Mouse (Mus musculus) embryonic facial prominence, embryonic 11.5 days (tissue): ENCODE data around the gene Kcnk1. TPM values are rescaled to one million over a fixed set of nuclear protein-coding genes. Genes with fewer than 3 reads are reported as not detected.

Experiments used
- ATAC-seq: fragments of 200-750 bp; cut with Nextera tagmentation; replicated peaks from 2 replicates; pipeline ENCODE4 v1.8.0; 2017; ENCODE audit warnings: low read depth; ENCODE audit not compliant: insufficient number of reproducible peaks, low FRiP score, low TSS enrichment
- DNase-seq: peaks from one replicate; pipeline ENCODE4 v3.0.0-alpha.2; 2015; ENCODE audit warnings: low spot score
- H3K27ac ChIP-seq: fragments of 300-500 bp; sonication (generic); replicated peaks from 2 replicates; pipeline ENCODE4 v1.5.1; 2014; ENCODE audit warnings: mild to moderate bottlenecking, low read depth, low read length, control low read depth
- H3K27me3 ChIP-seq: fragments of 300-500 bp; sonication (generic); 2 replicates; pipeline ENCODE4 v1.6.1; 2014; ENCODE audit warnings: mild to moderate bottlenecking, low read length, moderate library complexity, mixed read lengths; ENCODE audit not compliant: control insufficient read depth, insufficient read depth
- H3K36me3 ChIP-seq: fragments of 300-500 bp; sonication (generic); replicated peaks from 2 replicates; pipeline ENCODE4 v1.6.1; 2014; ENCODE audit warnings: low read depth, mild to moderate bottlenecking, low read length, moderate library complexity, mixed read lengths; ENCODE audit not compliant: control insufficient read depth, insufficient read depth
- H3K4me1 ChIP-seq: fragments of 300-500 bp; sonication (generic); 2 replicates; pipeline ENCODE4 v1.6.1; 2014; ENCODE audit warnings: low read length, mixed read lengths; ENCODE audit not compliant: control insufficient read depth, insufficient read depth
- H3K4me2 ChIP-seq: fragments of 300-500 bp; sonication (generic); 2 replicates; pipeline ENCODE4 v1.6.1; 2014; ENCODE audit warnings: low read depth, mild to moderate bottlenecking, control low read depth, low read length, moderate library complexity
- H3K4me3 ChIP-seq: fragments of 300-500 bp; sonication (generic); 2 replicates; pipeline ENCODE4 v1.5.1; 2014; ENCODE audit warnings: low read depth, low read length, control low read depth
- H3K9ac ChIP-seq: fragments of 300-500 bp; sonication (generic); replicated peaks from 2 replicates; pipeline ENCODE4 v1.6.1; 2014; ENCODE audit warnings: mild to moderate bottlenecking, control low read depth, low read length
- H3K9me3 ChIP-seq: fragments of 300-500 bp; sonication (generic); replicated peaks from 2 replicates; pipeline ENCODE4 v1.6.1; 2016; ENCODE audit warnings: mild to moderate bottlenecking, low read length, inconsistent platforms, mixed read lengths; ENCODE audit not compliant: control insufficient read depth
- WGBS: fragments of 180-500 bp; shearing (Covaris S2); extraction: QIAGEN DNeasy Blood & Tissue Kit; methylation state at CpG from one replicate; pipeline ENCODE4 v1.1.7; 2014; 5-methylcytosine and 5-hydroxymethylcytosine counted together
- polyA plus RNA-seq: library from polyadenylated mRNA; unstranded; fragments of >200 nt; fragmentation: Nextera tagmentation; extraction: Ambion mirVana; gene quantifications from 2 replicates; pipeline ENCODE4 v1.2.1, GENCODE M21; 2014

The Kcnk1 gene
- polyA plus RNA-seq, 1 experiment from 2014 or later: 18.7 TPM

DNA sequence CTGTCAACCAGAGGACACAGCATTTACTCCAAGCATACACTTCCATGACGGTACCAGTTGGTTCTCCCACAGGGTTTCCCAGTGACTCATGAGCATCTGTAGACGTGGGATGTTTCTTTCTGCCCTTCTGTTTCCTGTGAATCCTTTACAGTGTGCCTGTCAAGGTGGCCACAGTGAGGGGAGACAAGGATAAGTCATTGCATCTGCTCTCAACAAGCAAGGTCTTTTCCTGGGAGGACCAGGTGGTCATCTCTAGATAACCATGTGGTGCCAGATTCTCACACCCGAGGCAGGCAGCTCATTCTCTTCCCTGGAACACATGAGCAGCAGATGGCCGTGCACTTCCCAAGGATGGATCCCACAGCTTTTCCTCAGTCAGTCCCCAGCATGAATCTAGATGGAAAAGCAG is 35.6 kb upstream of the Kcnk1 start:
- no peaks in the 10 kb centered on the region for H3K27me3 ChIP-seq
- no peaks in the 10 kb centered on the region for H3K9me3 ChIP-seq
- 56% methylated on average over 4 of the region's 4 CpGs for WGBS
- DNase-seq (no peak), ATAC-seq (no peak)
- H3K9ac ChIP-seq: no peak overlapping the region
- H3K4me3 ChIP-seq: no peak overlapping the region
- no peaks in the 10 kb centered on the region for H3K4me1 ChIP-seq
- H3K27ac ChIP-seq: no peak overlapping the region
- H3K4me2 ChIP-seq: no peak overlapping the region
- no peaks in the 10 kb centered on the region for H3K36me3 ChIP-seq

DNA sequence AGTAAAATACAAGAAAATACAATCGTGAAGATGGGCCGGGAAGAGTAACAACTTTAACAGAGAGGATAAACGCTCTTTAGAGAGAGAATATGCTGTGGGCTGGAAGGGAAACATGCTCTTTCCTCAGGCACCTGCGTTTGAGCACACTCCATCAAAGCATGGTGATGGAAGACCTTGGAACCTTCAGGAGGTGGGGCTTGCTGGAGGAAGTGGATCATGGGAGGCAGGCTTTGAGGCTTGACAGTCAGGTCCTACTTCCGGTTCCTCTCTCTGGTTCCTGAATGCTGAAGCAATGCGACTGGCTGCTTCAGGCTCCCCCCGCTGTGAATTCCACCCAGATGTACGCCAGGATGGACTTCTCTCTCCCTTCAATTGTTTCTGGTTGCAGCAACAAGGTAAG is 34.9 kb upstream of the Kcnk1 start:
- Histone ChIP-seq H3K4me2 (no peak overlapping the region), H3K36me3 (no peaks in the 10 kb centered on the region), H3K4me3 (no peak overlapping the region), H3K9ac (no peak overlapping the region), H3K4me1 (no peaks in the 10 kb centered on the region), H3K27ac (no peak overlapping the region), H3K9me3 (no peaks in the 10 kb centered on the region), H3K27me3 (no peaks in the 10 kb centered on the region)
- DNase-seq (no peak), ATAC-seq (no peak)
- WGBS: 83% methylated on average over 8 of the region's 8 CpGs

DNA sequence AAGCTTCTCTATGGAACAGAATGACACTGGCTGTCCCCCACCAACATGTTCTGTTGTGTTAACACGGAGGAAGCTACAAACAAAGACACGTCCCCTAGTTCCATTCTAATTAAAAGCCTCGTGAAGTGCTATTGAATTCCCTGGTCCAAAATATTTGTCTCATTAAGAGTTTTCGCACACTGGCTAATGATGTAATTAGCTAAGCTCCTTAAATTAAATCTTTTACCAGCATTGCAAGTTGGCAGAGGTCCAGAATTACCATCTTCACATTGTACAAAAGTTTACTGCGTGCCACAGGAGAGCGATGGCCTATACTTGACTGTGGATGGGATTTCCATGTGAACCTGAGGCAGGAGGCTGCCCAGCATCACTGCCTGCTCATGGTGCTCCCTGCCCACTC is 33.2 kb upstream of the Kcnk1 start:
- no peak overlapping the region for H3K4me3 ChIP-seq
- no peaks in the 10 kb centered on the region for H3K27me3 ChIP-seq
- H3K9me3 ChIP-seq: no peaks in the 10 kb centered on the region
- no peak overlapping the region for H3K4me2 ChIP-seq
- whole genome bisulfite sequencing: 80% methylated on average over 6 of the region's 6 CpGs
- H3K9ac ChIP-seq: no peak overlapping the region
- H3K4me1 ChIP-seq: no peaks in the 10 kb centered on the region
- H3K27ac ChIP-seq: no peak overlapping the region
- ATAC-seq (no peak), DNase-seq (no peak)
- H3K36me3 ChIP-seq: no peaks in the 10 kb centered on the region

DNA sequence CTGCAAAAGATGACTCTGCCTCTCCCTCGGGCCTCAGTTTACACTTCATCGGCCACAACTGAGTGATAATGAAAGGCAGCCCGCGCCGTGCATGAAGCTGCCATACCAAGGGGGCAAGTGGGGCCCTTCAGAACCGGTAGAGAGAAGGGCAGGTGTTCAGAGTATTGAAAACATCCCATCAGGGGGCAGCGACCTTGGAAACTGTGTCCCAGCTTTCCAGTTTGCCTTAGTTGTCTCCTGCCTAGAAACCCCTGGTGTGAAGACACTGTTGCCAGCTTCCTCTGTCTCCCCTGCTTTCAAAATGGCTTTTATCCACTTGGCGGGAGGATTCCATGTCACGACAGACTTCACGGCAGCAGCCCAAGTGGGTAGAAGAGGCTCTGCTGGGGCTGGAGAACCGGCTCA is 31.2 kb upstream of the Kcnk1 start:
- 6% methylated on average over 11 of the region's 11 CpGs for WGBS
- Histone ChIP-seq H3K27ac (no peak overlapping the region), H3K4me3 (no peak overlapping the region), H3K9ac (no peak overlapping the region), H3K4me2 (no peak overlapping the region), H3K27me3 (no peaks in the 10 kb centered on the region), H3K36me3 (no peaks in the 10 kb centered on the region), H3K9me3 (no peaks in the 10 kb centered on the region), H3K4me1 (no peaks in the 10 kb centered on the region)
- DNase-seq: no peak
- no peak for ATAC-seq

DNA sequence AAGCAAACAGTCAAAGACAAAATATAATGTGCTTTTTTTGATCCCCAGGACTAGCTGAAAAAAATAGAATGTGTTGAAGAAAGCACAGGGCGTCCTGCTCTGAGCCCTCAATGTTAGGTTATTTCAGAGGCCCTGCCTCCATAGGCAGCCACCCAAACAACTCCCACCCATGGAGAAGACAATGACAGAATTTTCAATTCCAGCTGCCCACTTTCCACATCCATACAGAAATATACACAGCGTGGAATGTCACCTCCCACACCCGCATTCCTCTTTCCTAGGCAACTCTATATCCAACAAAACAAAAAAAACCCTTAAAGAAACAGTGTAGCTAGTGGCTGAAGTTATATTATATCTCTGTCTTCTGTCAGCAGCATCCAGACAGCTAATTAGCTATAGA is 23.6 kb upstream of the Kcnk1 start:
- no peak overlapping the region for H3K4me2 ChIP-seq
- no peaks in the 10 kb centered on the region for H3K4me1 ChIP-seq
- no peak overlapping the region for H3K9ac ChIP-seq
- no peak for DNase-seq
- H3K27me3 ChIP-seq: no peaks in the 10 kb centered on the region
- no peak for ATAC-seq
- H3K36me3 ChIP-seq: no peaks in the 10 kb centered on the region
- WGBS: 77% methylated on average over 3 of the region's 3 CpGs
- no peak overlapping the region for H3K27ac ChIP-seq
- no peaks in the 10 kb centered on the region for H3K9me3 ChIP-seq
- H3K4me3 ChIP-seq: no peak overlapping the region

DNA sequence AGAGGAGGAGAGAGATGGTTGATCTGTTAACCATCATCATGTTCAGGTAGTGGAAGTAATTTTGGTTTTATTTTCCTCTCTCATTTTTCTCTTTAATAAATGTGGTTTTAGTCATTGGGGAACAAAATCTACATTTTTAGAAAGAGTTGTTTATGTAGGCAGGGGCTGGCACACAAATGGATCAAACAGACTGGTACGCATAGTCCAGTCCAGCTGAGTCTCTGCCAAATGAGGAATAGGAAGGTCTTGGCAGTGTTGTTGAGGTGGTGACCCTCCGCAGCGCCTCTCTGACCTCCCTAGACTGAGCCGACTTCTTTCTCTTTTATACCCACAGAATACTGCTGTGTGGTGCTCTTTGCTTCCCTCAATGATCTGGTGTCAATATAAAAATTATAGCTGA is 19.0 kb upstream of the Kcnk1 start:
- H3K4me2 ChIP-seq: no peak overlapping the region
- no peaks in the 10 kb centered on the region for H3K9me3 ChIP-seq
- no peaks in the 10 kb centered on the region for H3K36me3 ChIP-seq
- no peak overlapping the region for H3K4me3 ChIP-seq
- no peak overlapping the region for H3K27ac ChIP-seq
- no peak for DNase-seq
- WGBS: 82% methylated on average over 4 of the region's 4 CpGs
- H3K4me1 ChIP-seq: no peaks in the 10 kb centered on the region
- no peak for ATAC-seq
- H3K9ac ChIP-seq: no peak overlapping the region
- no peaks in the 10 kb centered on the region for H3K27me3 ChIP-seq

DNA sequence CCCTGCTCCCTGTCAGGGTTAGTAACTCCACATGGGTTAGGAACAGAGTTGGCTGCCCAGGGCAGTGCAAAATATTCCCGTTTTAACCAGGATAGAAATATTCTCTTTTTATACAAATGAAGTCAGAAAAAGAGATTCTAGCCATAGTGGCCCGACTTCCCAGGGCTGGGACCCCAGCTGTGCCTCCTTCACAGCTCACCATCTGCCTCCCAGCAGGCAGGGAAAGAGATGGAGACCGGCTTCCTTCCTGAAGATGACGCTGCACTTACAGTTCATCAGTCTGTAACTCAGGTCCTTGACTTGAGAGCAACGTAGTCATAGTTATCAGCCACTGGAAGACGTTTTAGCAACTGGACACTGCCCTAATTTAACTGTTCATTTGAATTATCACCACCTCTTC is 14.1 kb upstream of the Kcnk1 start:
- H3K9ac ChIP-seq: no peak overlapping the region
- H3K4me1 ChIP-seq: no peaks in the 10 kb centered on the region
- WGBS: 35% methylated on average over 6 of the region's 6 CpGs
- no peak overlapping the region for H3K27ac ChIP-seq
- H3K36me3 ChIP-seq: no peaks in the 10 kb centered on the region
- no peak overlapping the region for H3K4me3 ChIP-seq
- no peaks in the 10 kb centered on the region for H3K9me3 ChIP-seq
- no peaks in the 10 kb centered on the region for H3K27me3 ChIP-seq
- no peak overlapping the region for H3K4me2 ChIP-seq
- DNase-seq (no peak), ATAC-seq (no peak)

DNA sequence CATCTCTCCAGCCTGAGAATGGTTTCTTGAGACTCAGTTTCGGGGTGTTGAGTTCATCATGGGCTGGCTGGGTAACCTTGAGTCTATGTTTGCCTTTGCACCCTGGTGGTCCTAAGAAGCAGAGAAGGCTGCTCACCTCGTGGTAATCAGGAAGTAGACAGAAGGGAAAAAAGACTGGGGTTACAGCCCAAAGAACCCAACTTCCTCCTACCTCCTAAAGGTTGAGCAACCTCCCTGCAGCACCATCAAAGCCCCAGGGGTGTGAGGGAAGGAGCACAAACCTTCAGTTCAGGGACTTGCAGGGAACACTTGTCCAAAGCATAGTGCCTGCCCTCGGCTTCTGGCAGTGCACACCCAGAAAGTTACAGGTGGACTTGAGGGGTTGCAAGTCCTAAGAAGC is 11.5 kb upstream of the Kcnk1 start:
- no peaks in the 10 kb centered on the region for H3K27me3 ChIP-seq
- H3K4me3 ChIP-seq: no peak overlapping the region
- DNase-seq (no peak), ATAC-seq (no peak)
- no peak overlapping the region for H3K9ac ChIP-seq
- H3K36me3 ChIP-seq: no peaks in the 10 kb centered on the region
- H3K4me2 ChIP-seq: no peak overlapping the region
- H3K9me3 ChIP-seq: no peaks in the 10 kb centered on the region
- no peak overlapping the region for H3K27ac ChIP-seq
- H3K4me1 ChIP-seq: no peaks in the 10 kb centered on the region
- 82% methylated on average over 3 of the region's 3 CpGs for WGBS

DNA sequence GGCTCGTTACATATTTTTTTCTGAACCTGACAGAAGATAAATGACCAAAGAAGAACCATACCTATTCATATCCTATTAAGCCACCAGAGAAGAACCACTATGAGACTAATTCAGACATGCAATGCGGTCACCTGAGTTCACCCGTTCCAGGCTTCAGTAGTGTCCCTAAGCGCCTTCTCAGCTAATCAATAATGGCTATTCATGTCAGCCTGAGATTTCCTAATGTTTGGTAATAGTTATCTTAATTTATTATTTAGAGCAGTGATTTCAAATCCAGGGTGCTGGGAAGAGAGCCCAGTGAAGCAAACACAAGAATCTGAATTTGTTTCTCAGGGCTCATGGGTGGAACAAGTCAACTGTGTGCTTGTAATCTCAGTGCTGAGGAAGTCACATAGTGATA is 10.8 kb upstream of the Kcnk1 start:
- no peaks in the 10 kb centered on the region for H3K4me1 ChIP-seq
- no peaks in the 10 kb centered on the region for H3K9me3 ChIP-seq
- no peaks in the 10 kb centered on the region for H3K27me3 ChIP-seq
- no peak overlapping the region for H3K9ac ChIP-seq
- no peak overlapping the region for H3K4me3 ChIP-seq
- no peak for DNase-seq
- H3K36me3 ChIP-seq: no peaks in the 10 kb centered on the region
- ATAC-seq: no peak
- WGBS: 94% methylated on average over 4 of the region's 4 CpGs
- H3K27ac ChIP-seq: no peak overlapping the region
- no peak overlapping the region for H3K4me2 ChIP-seq
